Mouse (Mus musculus) lung, adult 2 months (tissue): ENCODE data around the gene Tctn1.

Experiments used
- CTCF ChIP-seq: fragments of 200-500 bp; IDR thresholded peaks from 2 replicates; pipeline ENCODE4 v1.5.1; 2011; ENCODE audit warnings: mild to moderate bottlenecking, low read length, control low read depth; ENCODE audit not compliant: insufficient read depth
- POLR2A ChIP-seq: fragments of 200-500 bp; IDR thresholded peaks from 2 replicates; pipeline ENCODE4 v1.6.1; 2011; ENCODE audit warnings: low read depth, mild to moderate bottlenecking, control low read depth, low read length, borderline replicate concordance; ENCODE audit errors: extremely low read depth

- TF ChIP-seq POLR2A = no peak
- no peak for TF ChIP-seq CTCF
Observed at GRCm38 (mm10) chr5:122274785-122275184, 10.5 kb upstream of the Tctn1 start.
